Mouse (Mus musculus) megakaryocyte, embryonic 14.5 days (primary cell): ENCODE measurements around the gene Ppp3ca.

ENCODE experiments used
- FLI1 ChIP-seq: IDR thresholded peaks from 2 replicates; pipeline ENCODE4 v1.6.1; 2012; ENCODE audit warnings: low read length, inconsistent platforms, mixed read lengths
- GATA1 ChIP-seq: IDR thresholded peaks from 3 replicates; pipeline ENCODE4 v1.6.1; 2012; ENCODE audit warnings: mixed read lengths, low read length, inconsistent platforms, borderline replicate concordance

- TF ChIP-seq FLI1 (no peak), GATA1 (no peak)
Observed at GRCm38 (mm10) chr3:136812791-136813190, 142.9 kb downstream of the Ppp3ca start.
